Mouse (Mus musculus): ENCODE data around the gene Tamm41. TPM values are rescaled to one million over a fixed set of nuclear protein-coding genes. Genes with fewer than 3 reads are reported as not detected.

Gene Tamm41
- total RNA-seq (2023): 24.5 TPM

GRCm38 (mm10) chr6:115037103-115038094 lies at the start of gene Tamm41:
Tamm41 (minus strand) TSS chr6:115037876.

DNA sequence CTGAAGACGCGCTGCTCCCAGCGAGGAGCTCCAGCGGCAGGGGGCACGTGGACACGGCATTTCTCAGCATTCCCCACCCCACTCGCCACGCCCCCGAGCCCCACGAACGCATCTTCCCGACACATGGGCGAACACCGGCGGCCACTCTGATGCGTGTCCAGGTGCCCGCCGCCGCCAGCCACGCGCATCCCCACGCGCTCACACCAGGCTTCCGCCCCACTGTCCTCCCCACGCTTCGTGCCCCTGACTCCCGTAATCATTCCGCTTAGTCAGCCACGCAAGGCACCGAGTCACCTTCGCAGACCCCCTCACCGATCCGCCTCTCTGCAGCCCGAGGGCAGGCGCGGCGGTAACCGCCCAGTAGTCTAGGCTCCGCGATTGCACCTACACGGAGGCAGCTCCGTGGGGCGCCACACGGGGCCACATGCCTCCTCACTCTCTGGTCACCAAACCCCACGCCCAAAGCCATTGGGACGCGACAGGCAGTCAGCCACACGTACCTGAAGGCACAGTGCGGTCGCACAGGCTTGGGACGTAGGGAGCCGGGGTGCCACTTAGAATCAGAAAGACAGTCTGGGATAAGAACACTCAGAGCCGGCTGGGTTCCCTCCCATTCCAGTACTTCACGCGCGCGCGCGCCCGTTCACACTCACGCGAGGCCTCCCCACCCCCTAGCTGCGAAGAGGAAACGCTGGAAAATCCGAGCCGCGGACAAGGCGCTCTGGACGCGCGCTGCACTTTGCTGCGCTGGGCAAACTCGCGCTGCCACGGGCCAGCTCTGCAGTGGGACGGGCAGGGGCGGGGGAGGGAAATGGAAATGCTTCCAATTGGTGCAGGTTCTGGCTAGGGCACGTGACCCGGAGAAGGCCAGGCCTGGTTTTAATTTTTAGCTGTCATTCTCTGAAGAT lies 68.2 kb downstream of the Tamm41 start, which contains the start of gene Vgll4:
TSS of gene Vgll4 (minus strand) at position 782 of the 908 bp plus-strand sequence.

Other genes starting within 250 kb of the Tamm41 start
- 189 TPM for gene Vgll4, start 67.9 kb downstream of the Tamm41 start, total RNA-seq (2023)
- not detected for gene Syn2, start 97.0 kb upstream of the Tamm41 start, total RNA-seq (2023)
- not detected for gene Gm17482, start 189.5 kb upstream of the Tamm41 start, total RNA-seq (2023)
- gene Timp4, start 214.3 kb upstream of the Tamm41 start, total RNA-seq (2023): not detected

Measured in CD8-positive naive resting alpha-beta T cell, adult 57 days (primary cell).